Mouse (Mus musculus) G1E (cell line): Measurements from ENCODE around the gene Pex10. TPM values are rescaled to one million over a fixed set of nuclear protein-coding genes. Genes with fewer than 3 reads are reported as not detected.
A peak's percentile ranks its signal among the peaks of the same experiment; 100 is the strongest.

ENCODE experiments used
- ATAC-seq: 2 replicates; pipeline ENCODE4 v1.8.0; 2016; ENCODE audit warnings: mild to moderate bottlenecking; ENCODE audit not compliant: insufficient number of reproducible peaks, poor library complexity, low FRiP score, severe bottlenecking; ENCODE audit errors: extremely low read depth
- DNase-seq: peaks from one replicate; pipeline ENCODE4 v3.0.0; 2012; ENCODE audit warnings: low spot score
- H3K27me3 ChIP-seq: 2 replicates; pipeline ENCODE4 v1.6.1; 2012; ENCODE audit warnings: mild to moderate bottlenecking, low read length, inconsistent platforms; ENCODE audit not compliant: insufficient read depth
- H3K36me3 ChIP-seq: replicated peaks from 2 replicates; pipeline ENCODE3; 2012; ENCODE audit warnings: mild to moderate bottlenecking, inconsistent platforms
- H3K4me1 ChIP-seq: 2 replicates; pipeline ENCODE4 v1.6.1; 2012; ENCODE audit warnings: low read depth, low read length, inconsistent platforms, mixed read lengths; ENCODE audit not compliant: insufficient read depth
- H3K4me3 ChIP-seq: 2 replicates; pipeline ENCODE4 v1.5.1; 2012; ENCODE audit warnings: low read depth, mild to moderate bottlenecking, inconsistent platforms, low read length, moderate library complexity, mixed read lengths
- H3K9me3 ChIP-seq: replicated peaks from 2 replicates; pipeline ENCODE4 v1.6.1; 2012; ENCODE audit warnings: inconsistent platforms
- CTCF ChIP-seq: IDR thresholded peaks from 2 replicates; pipeline ENCODE4 v1.5.1; 2012; ENCODE audit warnings: low read depth, low read length, inconsistent platforms, mixed read lengths
- GATA1 ChIP-seq: IDR thresholded peaks from 2 replicates; pipeline ENCODE4 v1.6.1; 2012; ENCODE audit warnings: borderline replicate concordance, low read length, inconsistent platforms, mixed read lengths
- GATA2 ChIP-seq: IDR thresholded peaks from 2 replicates; pipeline ENCODE4 v1.6.1; 2012; ENCODE audit warnings: low read depth, low read length, inconsistent platforms, borderline replicate concordance
- POLR2AphosphoS5 ChIP-seq: IDR thresholded peaks from 2 replicates; pipeline ENCODE4 v1.6.1; 2012; ENCODE audit warnings: low read depth, low read length, inconsistent platforms; ENCODE audit not compliant: insufficient replicate concordance
- TAL1 ChIP-seq: conservative IDR thresholded peaks from 2 replicates; pipeline ENCODE4 v1.6.1; 2012; ENCODE audit warnings: low read depth, low read length, inconsistent platforms, mixed read lengths
- polyA plus RNA-seq: library from polyadenylated mRNA; stranded (reverse); fragments of >175 nt; gene quantifications from 2 replicates; pipeline ENCODE4 v1.2.3, GENCODE M21; 2012
- total RNA-seq, 2 experiments: library from RNA; stranded (forward) in 1 of 2; stranded (reverse) in 1 of 2; fragments of 200-1000 nt in 1 of 2; fragments of >200 nt in 1 of 2; fragmentation: Nextera tagmentation in 1 of 2; gene quantifications; 2 replicates each; pipeline ENCODE4 v1.2.3; 2014 to 2017

Pex10 gene
- total and polyA plus RNA-seq, 3 experiments: 15.9 to 30.3 (median 23.4) TPM

DNA sequence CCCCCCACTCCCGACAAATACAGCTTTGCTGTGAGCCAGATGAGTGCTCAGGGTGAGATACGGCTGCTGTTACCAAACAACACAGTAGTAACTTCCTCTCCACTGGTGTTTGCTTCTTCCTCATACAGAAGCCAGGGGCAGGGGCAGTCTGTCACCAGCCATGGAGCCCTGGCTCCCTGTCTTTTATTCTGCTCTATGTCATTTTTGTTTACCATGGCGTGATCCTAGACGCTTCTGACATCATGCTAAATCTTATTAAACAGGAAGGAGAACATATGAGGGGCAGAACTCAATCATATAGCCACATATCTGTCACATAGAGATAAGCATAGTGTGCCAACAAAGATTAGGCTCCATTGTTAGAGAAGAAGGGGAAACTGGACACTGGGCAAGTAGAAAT, 49.8 kb downstream of the Pex10 start:
- DNase-seq: peak; percentile 58
- Histone ChIP-seq H3K9me3 (no peaks in the 10 kb centered on the region), H3K36me3 (no peaks in the 10 kb centered on the region), H3K4me1 (peaks cover 87% of the 10 kb centered on the region), H3K27me3 (peaks cover 14% of the 10 kb centered on the region; the same call in 1 of the 2 replicates), H3K4me3 (peak overlapping the region; percentile 63; the same call in 1 of the 2 replicates)
- ATAC-seq: peak; percentile 50
- TF ChIP-seq GATA2: no peak
- peak; percentile 92 for TF ChIP-seq TAL1

GRCm38 (mm10) chr4:155117396-155117978, 50.7 kb downstream of the Pex10 start:
- Histone ChIP-seq H3K4me3 (peak overlapping the region; percentile 63; the same call in 1 of the 2 replicates), H3K4me1 (peaks cover 96% of the 10 kb centered on the region), H3K9me3 (no peaks in the 10 kb centered on the region), H3K27me3 (peaks cover 12% of the 10 kb centered on the region; the same call in 1 of the 2 replicates), H3K36me3 (no peaks in the 10 kb centered on the region)
- TF ChIP-seq TAL1 (peak; percentile 87), GATA2 (no peak), POLR2AphosphoS5 (no peak)
- peak; percentile 91 for DNase-seq
- peak; percentile 76 for ATAC-seq

- no peak for TF ChIP-seq TAL1
- TF ChIP-seq GATA1: no peak
- no peak for TF ChIP-seq GATA2
- Histone ChIP-seq H3K4me3 (peak overlapping the region; percentile 42; the same call in 1 of the 2 replicates), H3K36me3 (no peaks in the 10 kb centered on the region), H3K27me3 (peaks cover 12% of the 10 kb centered on the region; the same call in 1 of the 2 replicates), H3K9me3 (no peaks in the 10 kb centered on the region; the same call in 1 of the 2 replicates), H3K4me1 (peaks cover 97% of the 10 kb centered on the region)
- DNase-seq (no peak), ATAC-seq (no peak)
These were observed 51.5 kb downstream of the Pex10 start for GRCm38 (mm10) chr4:155118278-155118677.

- ATAC-seq: no peak
These were observed 53.2 kb downstream of the Pex10 start for GRCm38 (mm10) chr4:155120038-155120437.

GRCm38 (mm10) chr4:155120583-155120982, 53.8 kb downstream of the Pex10 start:
- Histone ChIP-seq H3K9me3 (peaks cover 4% of the 10 kb centered on the region), H3K27me3 (no peaks in the 10 kb centered on the region), H3K4me3 (peak overlapping the region; percentile 53; the same call in 1 of the 2 replicates), H3K36me3 (peaks cover 2% of the 10 kb centered on the region), H3K4me1 (peaks cover 97% of the 10 kb centered on the region)
- no peak for TF ChIP-seq POLR2AphosphoS5
- TF ChIP-seq GATA2: no peak
- no peak for TF ChIP-seq TAL1
- TF ChIP-seq GATA1: no peak
- no peak for TF ChIP-seq CTCF
- ATAC-seq (no peak), DNase-seq (no peak)

More at GRCm38 (mm10) chr4:155120038-155120437, 53.2 kb downstream of the Pex10 start:
- peaks cover 2% of the 10 kb centered on the region for H3K36me3 ChIP-seq
- H3K9me3 ChIP-seq: peaks cover 4% of the 10 kb centered on the region
- DNase-seq: no peak
- peaks cover 97% of the 10 kb centered on the region for H3K4me1 ChIP-seq
- H3K4me3 ChIP-seq: no peak overlapping the region
- TF ChIP-seq CTCF (no peak), GATA1 (no peak)
- peaks cover 2% of the 10 kb centered on the region; the same call in 1 of the 2 replicates for H3K27me3 ChIP-seq

DNA sequence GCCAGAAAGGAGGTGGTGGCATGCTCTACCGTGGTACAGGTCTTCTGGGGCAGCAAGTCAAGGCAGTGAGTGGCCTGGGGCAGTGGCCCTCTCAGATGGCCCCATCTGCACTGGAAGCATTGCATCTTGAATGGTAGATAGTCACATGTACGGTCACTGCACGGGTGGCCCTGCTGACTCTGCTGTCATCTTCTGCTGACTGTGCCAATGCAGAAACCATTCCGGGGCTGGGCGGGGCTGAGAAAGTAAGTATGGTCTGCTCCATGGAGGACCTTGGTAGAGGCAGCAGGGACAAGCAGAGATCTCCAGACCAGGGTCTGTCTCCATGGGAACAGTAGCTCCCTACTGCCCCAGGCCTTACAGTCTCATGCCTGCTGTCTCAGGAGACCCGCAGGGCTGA, 54.4 kb downstream of the Pex10 start:
- TF ChIP-seq CTCF (no peak), GATA1 (no peak), POLR2AphosphoS5 (no peak)
- peaks cover 97% of the 10 kb centered on the region for H3K4me1 ChIP-seq
- H3K9me3 ChIP-seq: peaks cover 4% of the 10 kb centered on the region
- H3K27me3 ChIP-seq: no peaks in the 10 kb centered on the region
- ATAC-seq (no peak), DNase-seq (no peak)
- H3K36me3 ChIP-seq: peaks cover 2% of the 10 kb centered on the region
- peak overlapping the region; percentile 53; the same call in 1 of the 2 replicates for H3K4me3 ChIP-seq

Other genes starting within 250 kb of the Pex10 start
- gene Ttc34, start 229.6 kb upstream of the Pex10 start, total RNA-seq (2014; fragmentation: Nextera tagmentation): not detected in 2 replicates
- gene Ttc34, start 229.6 kb upstream of the Pex10 start, total RNA-seq (2017): 0.05 TPM in 1 of 2 replicates, not detected in the other
- not detected in 2 replicates for gene Ttc34, start 229.6 kb upstream of the Pex10 start, polyA plus RNA-seq
- gene Mmel1, start 197.4 kb upstream of the Pex10 start, total RNA-seq (2014; fragmentation: Nextera tagmentation): not detected in 2 replicates
- gene Mmel1, start 197.4 kb upstream of the Pex10 start, total RNA-seq (2017): 0.22 TPM in 1 of 2 replicates, not detected in the other
- 0.03 and 0.06 TPM in 2 replicates for gene Mmel1, start 197.4 kb upstream of the Pex10 start, polyA plus RNA-seq
- gene Fam213b, start 167.9 kb upstream of the Pex10 start, total RNA-seq (2014; fragmentation: Nextera tagmentation): not detected in 2 replicates
- not detected in 2 replicates for gene Fam213b, start 167.9 kb upstream of the Pex10 start, total RNA-seq (2017)
- gene Fam213b, start 167.9 kb upstream of the Pex10 start, polyA plus RNA-seq: not detected in 2 replicates
- gene Tnfrsf14, start 138.5 kb upstream of the Pex10 start, total RNA-seq (2014; fragmentation: Nextera tagmentation): 45.1 and 131 TPM in 2 replicates
- gene Tnfrsf14, start 138.5 kb upstream of the Pex10 start, total RNA-seq (2017): 23.9 and 27.7 TPM in 2 replicates
- 3.5 and 7.2 TPM in 2 replicates for gene Tnfrsf14, start 138.5 kb upstream of the Pex10 start, polyA plus RNA-seq
- not detected in 2 replicates for gene Hes5, start 106.1 kb upstream of the Pex10 start, total RNA-seq (2014; fragmentation: Nextera tagmentation)
- not detected in 2 replicates for gene Hes5, start 106.1 kb upstream of the Pex10 start, total RNA-seq (2017)
- gene Hes5, start 106.1 kb upstream of the Pex10 start, polyA plus RNA-seq: not detected in 2 replicates
- 33.4 and 39.3 TPM in 2 replicates for gene Pank4, start 102.9 kb upstream of the Pex10 start, total RNA-seq (2014; fragmentation: Nextera tagmentation)
- gene Pank4, start 102.9 kb upstream of the Pex10 start, total RNA-seq (2017): 41.6 and 45.2 TPM in 2 replicates
- gene Pank4, start 102.9 kb upstream of the Pex10 start, polyA plus RNA-seq: 30.0 and 34.2 TPM in 2 replicates
- 1.5 TPM in 2 replicates for gene Plch2, start 10.2 kb upstream of the Pex10 start, total RNA-seq (2014; fragmentation: Nextera tagmentation)
- gene Plch2, start 10.2 kb upstream of the Pex10 start, total RNA-seq (2017): 0.22 and 0.35 TPM in 2 replicates
- gene Plch2, start 10.2 kb upstream of the Pex10 start, polyA plus RNA-seq: 0.54 and 0.61 TPM in 2 replicates
- gene Rer1, start 19.4 kb downstream of the Pex10 start, total RNA-seq (2014; fragmentation: Nextera tagmentation): 209 TPM in 2 replicates
- 212 and 216 TPM in 2 replicates for gene Rer1, start 19.4 kb downstream of the Pex10 start, total RNA-seq (2017)
- 123 and 125 TPM in 2 replicates for gene Rer1, start 19.4 kb downstream of the Pex10 start, polyA plus RNA-seq
- gene Morn1, start 19.6 kb downstream of the Pex10 start, total RNA-seq (2014; fragmentation: Nextera tagmentation): 2.3 and 4.2 TPM in 2 replicates
- gene Morn1, start 19.6 kb downstream of the Pex10 start, total RNA-seq (2017): 5.3 and 7.2 TPM in 2 replicates
- gene Morn1, start 19.6 kb downstream of the Pex10 start, polyA plus RNA-seq: 1.8 and 2.9 TPM in 2 replicates
- gene Ski, start 155.6 kb downstream of the Pex10 start, total RNA-seq (2014; fragmentation: Nextera tagmentation): 58.4 and 67.3 TPM in 2 replicates
- gene Ski, start 155.6 kb downstream of the Pex10 start, total RNA-seq (2017): 15.3 and 16.9 TPM in 2 replicates
- 40.7 and 42.4 TPM in 2 replicates for gene Ski, start 155.6 kb downstream of the Pex10 start, polyA plus RNA-seq
- 24.4 and 24.9 TPM in 2 replicates for gene Faap20, start 182.8 kb downstream of the Pex10 start, total RNA-seq (2014; fragmentation: Nextera tagmentation)
- gene Faap20, start 182.8 kb downstream of the Pex10 start, total RNA-seq (2017): 23.5 and 29.3 TPM in 2 replicates
- gene Faap20, start 182.8 kb downstream of the Pex10 start, polyA plus RNA-seq: 43.5 and 45.5 TPM in 2 replicates